In the genomic region with DNA sequence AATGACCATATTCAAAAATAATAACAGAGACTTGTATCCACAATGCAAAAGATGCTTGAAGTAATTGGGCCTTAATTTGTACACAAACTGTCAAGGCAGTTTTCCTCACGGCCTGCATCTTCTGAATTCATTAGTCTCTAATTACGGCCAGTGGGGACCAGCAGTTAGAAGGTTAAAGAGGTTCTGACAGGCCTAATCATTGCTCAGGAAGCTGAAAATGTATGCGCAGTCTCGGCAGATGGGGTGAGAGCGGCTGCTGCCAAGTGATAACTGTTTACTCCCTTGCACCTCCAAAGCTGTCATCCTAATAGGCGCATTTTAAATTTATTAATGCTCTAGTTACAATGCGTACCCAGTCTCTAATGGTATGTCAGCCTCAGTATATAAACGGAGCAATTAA, we compare ENCODE assay signal across 12 mouse cellular contexts.
DNase-seq lines count a peak whose midpoint lies in the region; ATAC-seq and TF ChIP-seq lines count a peak whose summit lies in the region.
"Had no signal": no experiment of that assay in that cellular context is flagged by ENCODE, and none has a peak within 500 bp of the region (broad histone marks: within the 10 kb centered on the region; RNA-seq: fewer than 3 reads in every experiment).

No protein-coding gene starts in this region.

- no peaks in the 10 kb centered on the region for H3K4me1 ChIP-seq in forebrain, embryonic 11.5 days (replicated peaks; ENCODE audit: control insufficient read depth, insufficient read depth, low read length)
- peaks cover 12% of the 10 kb centered on the region for H3K4me1 ChIP-seq in forebrain, embryonic 10.5 days
- peaks cover 15% of the 10 kb centered on the region for H3K4me1 ChIP-seq in forebrain, embryonic 15.5 days
- no peaks in the 10 kb centered on the region for H3K4me1 ChIP-seq in intestine, postnatal 0 days (replicated peaks; ENCODE audit: control insufficient read depth, insufficient read depth, low read length)
- H3K4me1 ChIP-seq: embryonic facial prominence, embryonic 15.5 days had no signal

- no peak overlapping the region for H3K27ac ChIP-seq in forebrain, embryonic 11.5 days (ENCODE audit: low read depth, low read length)
- no peak overlapping the region for H3K27ac ChIP-seq in forebrain, embryonic 10.5 days
- H3K27ac ChIP-seq in forebrain, embryonic 15.5 days (replicated peaks): no peak overlapping the region
- no peak overlapping the region for H3K27ac ChIP-seq in intestine, postnatal 0 days (ENCODE audit: low read depth, low read length)
- H3K27ac ChIP-seq: embryonic facial prominence, embryonic 15.5 days had no signal

- intact Hi-C loops in left cerebral cortex, postnatal 10 days (cut with DNase I): no loop called here

- no peaks in the 10 kb centered on the region for H3K27me3 ChIP-seq in forebrain, embryonic 11.5 days (ENCODE audit: control insufficient read depth, insufficient read depth, low read length)
- peaks cover 26% of the 10 kb centered on the region; the same call in 1 of the 2 replicates for H3K27me3 ChIP-seq in forebrain, embryonic 10.5 days (ENCODE audit: poor library complexity, severe bottlenecking)
- peaks cover 18% of the 10 kb centered on the region; the same call in 1 of the 2 replicates for H3K27me3 ChIP-seq in forebrain, embryonic 15.5 days
- H3K27me3 ChIP-seq in intestine, postnatal 0 days (replicated peaks; ENCODE audit: control insufficient read depth, insufficient read depth, low read length): no peaks in the 10 kb centered on the region
- H3K27me3 ChIP-seq: embryonic facial prominence, embryonic 15.5 days had no signal

- H3K4me3 ChIP-seq in forebrain, embryonic 11.5 days (ENCODE audit: low read depth, low read length): no peak overlapping the region
- H3K4me3 ChIP-seq in forebrain, embryonic 10.5 days: no peak overlapping the region
- H3K4me3 ChIP-seq in forebrain, embryonic 15.5 days: no peak overlapping the region
- H3K4me3 ChIP-seq in intestine, postnatal 0 days (ENCODE audit: low read depth, low read length): no peak overlapping the region
- H3K4me3 ChIP-seq: embryonic facial prominence, embryonic 15.5 days had no signal

- no peaks in the 10 kb centered on the region for H3K36me3 ChIP-seq in forebrain, embryonic 11.5 days (ENCODE audit: control insufficient read depth, insufficient read depth, low read length)
- no peaks in the 10 kb centered on the region for H3K36me3 ChIP-seq in forebrain, embryonic 10.5 days (replicated peaks)
- H3K36me3 ChIP-seq in forebrain, embryonic 15.5 days: no peaks in the 10 kb centered on the region
- H3K36me3 ChIP-seq in intestine, postnatal 0 days (ENCODE audit: control insufficient read depth, insufficient read depth): no peaks in the 10 kb centered on the region
- H3K36me3 ChIP-seq: embryonic facial prominence, embryonic 15.5 days had no signal

- no peaks in the 10 kb centered on the region for H3K9me3 ChIP-seq in forebrain, embryonic 11.5 days (ENCODE audit: control insufficient read depth, low read length)
- H3K9me3 ChIP-seq in forebrain, embryonic 10.5 days: no peaks in the 10 kb centered on the region
- no peaks in the 10 kb centered on the region for H3K9me3 ChIP-seq in forebrain, embryonic 15.5 days
- H3K9me3 ChIP-seq in intestine, postnatal 0 days (ENCODE audit: control insufficient read depth): no peaks in the 10 kb centered on the region
- H3K9me3 ChIP-seq: embryonic facial prominence, embryonic 15.5 days had no signal

- no peak for DNase-seq in forebrain, embryonic 11.5 days (ENCODE audit: low spot score)
- no peak for DNase-seq in forebrain, embryonic 10.5 days (ENCODE audit: extremely low spot score, low spot score)
- peak; percentile 11 for DNase-seq in layer of hippocampus, adult 9-10 months (ENCODE audit: low spot score)
- peak; percentile 9 for DNase-seq in retina, adult 2 months (ENCODE audit: low read depth, low spot score)
- no peak for DNase-seq in left cerebral cortex, postnatal 10 days (ENCODE audit: extremely low spot score in 1 of 2, low spot score in 2 of 2)
- DNase-seq in lung, postnatal 10 days: no peak
- DNase-seq: heart, adult 18-20 months; heart, postnatal 14 days had no signal

- H3K9ac ChIP-seq in forebrain, embryonic 11.5 days (ENCODE audit: low read length): no peak overlapping the region
- H3K9ac ChIP-seq in forebrain, embryonic 15.5 days (replicated peaks): no peak overlapping the region
- no peak overlapping the region for H3K9ac ChIP-seq in intestine, postnatal 0 days (ENCODE audit: low read depth, low read length)
- H3K9ac ChIP-seq: embryonic facial prominence, embryonic 15.5 days; lung, embryonic 14.5 days had no signal

- no peak overlapping the region for H3K4me2 ChIP-seq in forebrain, embryonic 11.5 days (ENCODE audit: low read depth, low read length, severe bottlenecking)
- H3K4me2 ChIP-seq in forebrain, embryonic 15.5 days (replicated peaks): no peak overlapping the region
- H3K4me2 ChIP-seq in intestine, postnatal 0 days (replicated peaks; ENCODE audit: low read depth): no peak overlapping the region
- H3K4me2 ChIP-seq: embryonic facial prominence, embryonic 15.5 days; lung, embryonic 14.5 days had no signal

- no peak for TF ChIP-seq CTCF in intestine, postnatal 0 days (IDR thresholded peaks at IDR 0.05; ENCODE audit: low read depth)

- 40% methylated on average over 8 of the region's 8 CpGs for WGBS in forebrain, embryonic 11.5 days
- WGBS in forebrain, embryonic 10.5 days: 65% methylated on average over 8 of the region's 8 CpGs
- WGBS in forebrain, embryonic 15.5 days: 10% methylated on average over 8 of the region's 8 CpGs
- 64% methylated on average over 8 of the region's 8 CpGs for WGBS in intestine, postnatal 0 days

- ATAC-seq in forebrain, embryonic 11.5 days (replicated peaks; ENCODE audit: low FRiP score): peak; percentile 42; the same call in 1 of the 2 replicates
- peak; percentile 66 for ATAC-seq in forebrain, embryonic 15.5 days (replicated peaks)
- ATAC-seq in intestine, postnatal 0 days: no peak

Comparison
In these comparisons a context has a peak if more than half of its experiments do, and no peak if none do; other contexts are left out.
1. DNase-seq: peak in layer of hippocampus, adult 9-10 months (single experiment) and retina, adult 2 months (single experiment); none in forebrain, embryonic 11.5 days (single experiment), forebrain, embryonic 10.5 days (single experiment), left cerebral cortex, postnatal 10 days (0 of 2) and lung, postnatal 10 days (single experiment).